Mouse (Mus musculus): ENCODE results near the gene Ube2h. TPM values are rescaled to one million over a fixed set of nuclear protein-coding genes. Genes with fewer than 3 reads are reported as not detected.

Ube2h gene
- polyA plus RNA-seq, 1 experiment from 2014 or later = 42.3 TPM

DNA sequence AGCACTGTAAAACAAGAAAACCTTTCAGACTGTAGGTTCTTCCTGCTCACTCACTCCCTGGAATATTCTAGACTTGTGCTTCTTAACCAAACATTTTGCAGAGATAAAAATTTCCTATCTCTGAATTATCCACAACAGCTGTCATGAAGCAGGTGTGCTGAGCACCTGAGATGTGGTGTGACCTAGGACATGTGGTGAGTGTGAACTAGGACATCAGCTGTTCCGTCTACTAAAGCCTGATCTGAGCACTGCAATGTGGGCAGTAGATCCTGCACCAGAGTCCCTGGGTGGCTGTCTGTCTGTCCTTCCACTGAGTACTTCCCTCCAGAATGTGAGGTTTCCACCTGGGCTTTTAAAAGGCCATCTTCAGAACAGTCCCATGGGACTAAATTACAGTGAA lies 79.6 kb downstream of the Ube2h start:
- Histone ChIP-seq H3K9me3 (ENCODE audit: low read depth, low read length) (no peaks in the 10 kb centered on the region), H3K36me3 (ENCODE audit: insufficient read depth) (peaks cover 21% of the 10 kb centered on the region; the same call in 1 of the 2 replicates), H3K27me3 (ENCODE audit: insufficient read depth, low read length) (no peaks in the 10 kb centered on the region), H3K4me3 (ENCODE audit: low read depth, low read length) (no peak overlapping the region), H3K4me2 (no peak overlapping the region), H3K4me1 (ENCODE audit: insufficient read depth) (no peaks in the 10 kb centered on the region), H3K27ac (ENCODE audit: low read depth) (no peak overlapping the region), H3K9ac (no peak overlapping the region)
- WGBS = 91% methylated on average over 1 of the region's 1 CpGs
- no peak for ATAC-seq (ENCODE audit: insufficient read depth)
- no peak for TF ChIP-seq CTCF (IDR thresholded peaks at IDR 0.05; ENCODE audit: low read depth)
- no peak for DNase-seq

DNA sequence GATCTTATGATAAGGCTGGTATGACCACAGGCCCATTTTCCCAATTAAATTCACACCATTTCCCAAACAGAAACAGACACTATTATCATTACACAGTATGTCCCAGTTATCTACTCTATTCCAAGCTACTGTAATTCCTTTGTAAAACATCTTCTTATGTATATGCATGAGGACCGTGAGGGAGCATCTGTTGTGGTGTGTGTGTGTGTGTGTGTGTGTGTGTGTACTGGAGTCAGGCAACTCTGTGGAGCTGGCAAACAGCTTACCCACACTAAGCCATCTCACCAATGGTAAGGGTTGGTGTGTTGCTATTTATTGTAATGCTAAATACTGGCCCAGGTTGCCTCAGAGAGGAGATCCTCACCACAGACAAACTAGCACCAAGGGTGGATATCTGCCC lies 82.0 kb downstream of the Ube2h start:
- no peaks in the 10 kb centered on the region for H3K9me3 ChIP-seq (ENCODE audit: low read depth, low read length)
- no peaks in the 10 kb centered on the region for H3K27me3 ChIP-seq (ENCODE audit: insufficient read depth, low read length)
- no peak overlapping the region for H3K4me3 ChIP-seq (ENCODE audit: low read depth, low read length)
- H3K4me2 ChIP-seq = no peak overlapping the region
- peaks cover 30% of the 10 kb centered on the region; the same call in 1 of the 2 replicates for H3K36me3 ChIP-seq (ENCODE audit: insufficient read depth)
- no peak overlapping the region for H3K27ac ChIP-seq (ENCODE audit: low read depth)
- H3K9ac ChIP-seq = no peak overlapping the region
- 77% methylated on average over 1 of the region's 1 CpGs for WGBS
- no peaks in the 10 kb centered on the region for H3K4me1 ChIP-seq (ENCODE audit: insufficient read depth)
- no peak for DNase-seq
- ATAC-seq (ENCODE audit: insufficient read depth) = no peak
- no peak for TF ChIP-seq CTCF (IDR thresholded peaks at IDR 0.05; ENCODE audit: low read depth)

DNA sequence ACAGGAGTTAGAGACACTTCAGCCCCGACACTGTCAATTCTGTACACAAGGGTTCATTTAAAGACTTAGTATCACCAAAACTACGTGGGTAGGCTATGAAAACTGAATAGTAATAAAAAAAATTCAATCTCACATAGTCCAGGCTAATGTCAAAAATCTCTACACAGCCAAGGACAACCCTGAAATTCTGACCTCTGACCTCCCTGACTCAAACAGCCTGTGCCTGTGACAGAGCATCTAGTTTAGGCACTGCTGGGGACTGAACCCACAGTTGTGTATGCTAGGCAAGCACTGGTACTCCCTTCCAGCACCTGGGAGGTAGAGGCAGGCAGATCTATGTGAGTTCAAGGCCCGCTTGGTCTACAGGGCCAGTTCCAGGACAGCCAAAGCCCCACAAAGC lies 86.8 kb downstream of the Ube2h start:
- no peak overlapping the region for H3K4me3 ChIP-seq (ENCODE audit: low read depth, low read length)
- no peaks in the 10 kb centered on the region for H3K9me3 ChIP-seq (ENCODE audit: low read depth, low read length)
- H3K36me3 ChIP-seq (ENCODE audit: insufficient read depth) = peaks cover 32% of the 10 kb centered on the region
- no peak for TF ChIP-seq CTCF (IDR thresholded peaks at IDR 0.05; ENCODE audit: low read depth)
- no peak overlapping the region for H3K4me2 ChIP-seq
- 81% methylated on average over 3 of the region's 3 CpGs for WGBS
- ATAC-seq (ENCODE audit: insufficient read depth) (no peak), DNase-seq (no peak)
- H3K9ac ChIP-seq = no peak overlapping the region
- H3K27ac ChIP-seq (ENCODE audit: low read depth) = no peak overlapping the region
- H3K4me1 ChIP-seq (ENCODE audit: insufficient read depth) = no peaks in the 10 kb centered on the region
- H3K27me3 ChIP-seq (ENCODE audit: insufficient read depth, low read length) = no peaks in the 10 kb centered on the region

GRCm38 (mm10) chr6:30212468-30212867 lies 91.9 kb downstream of the Ube2h start:
- no peaks in the 10 kb centered on the region for H3K27me3 ChIP-seq (ENCODE audit: insufficient read depth, low read length)
- TF ChIP-seq CTCF (IDR thresholded peaks at IDR 0.05; ENCODE audit: low read depth) = no peak
- no peak overlapping the region for H3K9ac ChIP-seq
- 89% methylated on average over 8 of the region's 8 CpGs for WGBS
- H3K9me3 ChIP-seq (ENCODE audit: low read depth, low read length) = no peaks in the 10 kb centered on the region
- DNase-seq = no peak
- H3K27ac ChIP-seq (ENCODE audit: low read depth) = no peak overlapping the region
- H3K36me3 ChIP-seq (ENCODE audit: insufficient read depth) = peaks cover 22% of the 10 kb centered on the region
- no peak overlapping the region for H3K4me2 ChIP-seq
- H3K4me1 ChIP-seq (ENCODE audit: insufficient read depth) = no peaks in the 10 kb centered on the region
- ATAC-seq (ENCODE audit: insufficient read depth) = no peak
- H3K4me3 ChIP-seq (ENCODE audit: low read depth, low read length) = no peak overlapping the region

- WGBS = 64% methylated on average over 16 of the region's 16 CpGs
- Histone ChIP-seq H3K27ac (ENCODE audit: low read depth) (no peak overlapping the region), H3K4me1 (ENCODE audit: insufficient read depth) (no peaks in the 10 kb centered on the region), H3K27me3 (ENCODE audit: insufficient read depth, low read length) (no peaks in the 10 kb centered on the region), H3K9ac (no peak overlapping the region), H3K4me3 (ENCODE audit: low read depth, low read length) (no peak overlapping the region), H3K9me3 (ENCODE audit: low read depth, low read length) (no peaks in the 10 kb centered on the region), H3K4me2 (no peak overlapping the region), H3K36me3 (ENCODE audit: insufficient read depth) (peaks cover 20% of the 10 kb centered on the region)
- no peak for DNase-seq
- no peak for TF ChIP-seq CTCF (IDR thresholded peaks at IDR 0.05; ENCODE audit: low read depth)
- ATAC-seq (ENCODE audit: insufficient read depth) = no peak
Observed at GRCm38 (mm10) chr6:30211641-30212455, 92.5 kb downstream of the Ube2h start.

- TF ChIP-seq CTCF (IDR thresholded peaks at IDR 0.05; ENCODE audit: low read depth) = peak; percentile 94
- ATAC-seq (ENCODE audit: insufficient read depth) = peak; percentile 62
Observed at GRCm38 (mm10) chr6:30210788-30211187, 93.6 kb downstream of the Ube2h start.

DNA sequence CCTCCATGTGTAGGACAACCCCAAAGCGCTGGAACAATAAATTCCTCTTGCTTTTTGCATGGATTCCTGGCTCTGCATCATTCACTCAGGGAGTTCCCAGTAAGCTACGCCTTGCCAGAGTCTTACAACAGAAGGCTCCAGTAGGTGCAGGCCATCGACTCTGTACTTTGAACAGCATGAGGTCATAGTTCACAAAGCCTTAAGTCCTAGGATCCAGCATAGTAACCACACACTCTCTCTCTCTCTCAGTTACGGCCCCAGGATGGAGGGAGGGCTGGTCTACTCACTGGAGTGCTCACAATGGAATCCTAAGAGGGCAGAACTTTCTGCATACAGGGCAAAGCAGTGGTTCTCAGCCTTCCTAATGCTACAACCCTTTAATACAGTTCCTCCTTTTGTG lies 95.5 kb downstream of the Ube2h start:
- no peak for ATAC-seq (ENCODE audit: insufficient read depth)
- Histone ChIP-seq H3K9ac (no peak overlapping the region), H3K4me3 (ENCODE audit: low read depth, low read length) (no peak overlapping the region), H3K9me3 (ENCODE audit: low read depth, low read length) (no peaks in the 10 kb centered on the region), H3K4me1 (ENCODE audit: insufficient read depth) (no peaks in the 10 kb centered on the region), H3K27ac (ENCODE audit: low read depth) (no peak overlapping the region), H3K36me3 (ENCODE audit: insufficient read depth) (peaks cover 10% of the 10 kb centered on the region; the same call in 1 of the 2 replicates), H3K4me2 (no peak overlapping the region), H3K27me3 (ENCODE audit: insufficient read depth, low read length) (no peaks in the 10 kb centered on the region)
- WGBS = 43% methylated on average over 4 of the region's 4 CpGs
- DNase-seq = no peak
- no peak for TF ChIP-seq CTCF (IDR thresholded peaks at IDR 0.05; ENCODE audit: low read depth)

More at GRCm38 (mm10) chr6:30210788-30211187, 93.6 kb downstream of the Ube2h start:
- DNase-seq = peak; percentile 88
- Histone ChIP-seq H3K9ac (no peak overlapping the region), H3K36me3 (ENCODE audit: insufficient read depth) (peaks cover 18% of the 10 kb centered on the region), H3K27me3 (ENCODE audit: insufficient read depth, low read length) (no peaks in the 10 kb centered on the region), H3K9me3 (ENCODE audit: low read depth, low read length) (no peaks in the 10 kb centered on the region), H3K4me1 (ENCODE audit: insufficient read depth) (no peaks in the 10 kb centered on the region), H3K4me2 (no peak overlapping the region), H3K4me3 (ENCODE audit: low read depth, low read length) (no peak overlapping the region), H3K27ac (ENCODE audit: low read depth) (no peak overlapping the region)
- WGBS = 31% methylated on average over 5 of the region's 5 CpGs

Measured in lung, embryonic 14.5 days (tissue).